Mouse (Mus musculus) CH12.LX (cell line): ENCODE measurements at regions not wholly inside any gene's neighbourhood (a gene's known extent, or its start where the extent isn't known, plus 50 kb on each side); places are given as distances from the start of the nearest gene placed in this dataset.
"Not testable (repeated sequence)": the region's sequence is repeated elsewhere in the genome, so short reads cannot be mapped to it uniquely, and the experiment has no call there.

Experiments used
- DNase-seq: peaks from one replicate; pipeline ENCODE4 v3.0.0-alpha.2; 2013; ENCODE audit errors: extremely low read depth
- H3K27ac ChIP-seq: 2 replicates; pipeline ENCODE4 v1.5.1; 2012; ENCODE audit warnings: low read depth, mild to moderate bottlenecking, control low read depth, moderate library complexity; ENCODE audit not compliant: insufficient read depth
- H3K27me3 ChIP-seq: replicated peaks from 2 replicates; pipeline ENCODE3; 2012; ENCODE audit warnings: inconsistent platforms
- H3K36me3 ChIP-seq, 2 experiments: replicated peaks in 1 of 2; 2 replicates each; pipeline versions ENCODE3 to v1.6.1; 2012; ENCODE audit warnings: inconsistent platforms in 1 of 2, low read length in 1 of 2, mild to moderate bottlenecking in 1 of 2, mixed read lengths in 1 of 2, moderate library complexity in 1 of 2; ENCODE audit not compliant: control insufficient read depth in 1 of 2, insufficient read depth in 1 of 2
- H3K4me1 ChIP-seq, 2 experiments: 2 replicates each; pipeline ENCODE4 v1.6.1; 2012; ENCODE audit warnings: inconsistent platforms in 1 of 2, moderate library complexity in 1 of 2; ENCODE audit not compliant: insufficient read depth in 2 of 2, control insufficient read depth in 1 of 2
- H3K4me2 ChIP-seq: 2 replicates; pipeline ENCODE4 v1.6.1; 2012; ENCODE audit warnings: low read depth, mild to moderate bottlenecking, control low read depth; ENCODE audit not compliant: poor library complexity, insufficient read depth, severe bottlenecking
- H3K4me3 ChIP-seq, 3 experiments: fragments of 150-350 bp in 1 of 3; sonication (generic) in 1 of 3; replicated peaks in 1 of 3; 2 replicates each; pipeline versions ENCODE3 to v1.5.1; 2011 to 2012; ENCODE audit warnings: low read depth in 2 of 3, low read length in 2 of 3, mild to moderate bottlenecking in 2 of 3, moderate library complexity in 2 of 3, control low read depth in 1 of 3, improper control_type of control experiment in 1 of 3, inconsistent platforms in 1 of 3, mixed read lengths in 1 of 3; ENCODE audit not compliant: poor library complexity in 1 of 3
- H3K79me2 ChIP-seq: replicated peaks from 2 replicates; pipeline ENCODE4 v1.6.1; 2012; ENCODE audit warnings: mild to moderate bottlenecking, moderate library complexity; ENCODE audit not compliant: control insufficient read depth, poor library complexity, insufficient read depth, severe bottlenecking; ENCODE audit errors: extremely low read depth
- H3K9ac ChIP-seq: 2 replicates; pipeline ENCODE4 v1.6.1; 2012; ENCODE audit warnings: low read depth, mild to moderate bottlenecking, control low read depth, moderate library complexity; ENCODE audit not compliant: insufficient read depth
- H3K9me3 ChIP-seq: replicated peaks from 2 replicates; pipeline ENCODE3; 2012; ENCODE audit warnings: low read length, inconsistent platforms, mixed read lengths
- CHD1 ChIP-seq: IDR thresholded peaks from 2 replicates; pipeline ENCODE4 v1.6.1; 2012; ENCODE audit warnings: low read depth, low read length, improper control_type of control experiment, inconsistent platforms
- CHD2 ChIP-seq: IDR thresholded peaks from 2 replicates; pipeline ENCODE4 v1.6.1; 2011; ENCODE audit warnings: low read length, improper control_type of control experiment
- E2F4 ChIP-seq: IDR thresholded peaks from 2 replicates; pipeline ENCODE4 v1.6.1; 2011; ENCODE audit warnings: low read depth, low read length, improper control_type of control experiment; ENCODE audit not compliant: insufficient replicate concordance
- ELF1 ChIP-seq: IDR thresholded peaks from 2 replicates; pipeline ENCODE4 v1.6.1; 2014; ENCODE audit warnings: low read depth, mild to moderate bottlenecking, inconsistent platforms, low read length, improper control_type of control experiment
- KAT2A ChIP-seq: IDR thresholded peaks from 2 replicates; pipeline ENCODE4 v1.6.1; 2012; ENCODE audit warnings: low read length, improper control_type of control experiment, inconsistent platforms; ENCODE audit not compliant: insufficient replicate concordance
- MAFK ChIP-seq: IDR thresholded peaks from 2 replicates; pipeline ENCODE4 v1.6.1; 2011; ENCODE audit warnings: low read length, improper control_type of control experiment; ENCODE audit not compliant: insufficient replicate concordance
- MAX ChIP-seq: IDR thresholded peaks from 2 replicates; pipeline ENCODE4 v1.6.1; 2011; ENCODE audit warnings: low read length, improper control_type of control experiment
- MAZ ChIP-seq: IDR thresholded peaks from 2 replicates; pipeline ENCODE4 v1.6.1; 2012; ENCODE audit warnings: low read depth, mild to moderate bottlenecking, inconsistent platforms, low read length, improper control_type of control experiment, moderate library complexity
- NRF1 ChIP-seq: IDR thresholded peaks from 2 replicates; pipeline ENCODE4 v1.6.1; 2014; ENCODE audit warnings: low read depth, mild to moderate bottlenecking, inconsistent platforms, low read length, improper control_type of control experiment, moderate library complexity
- POLR2AphosphoS2 ChIP-seq: IDR thresholded peaks from 2 replicates; pipeline ENCODE4 v1.6.1; 2011; ENCODE audit warnings: low read depth, low read length, improper control_type of control experiment
- RAD21 ChIP-seq: IDR thresholded peaks from 2 replicates; pipeline ENCODE4 v1.6.1; 2011; ENCODE audit warnings: low read depth, mild to moderate bottlenecking, low read length, improper control_type of control experiment, moderate library complexity
- RCOR1 ChIP-seq: conservative IDR thresholded peaks from 2 replicates; pipeline ENCODE4 v1.6.1; 2012; ENCODE audit warnings: low read depth, mild to moderate bottlenecking, inconsistent platforms, low read length, improper control_type of control experiment
- USF1 ChIP-seq: IDR thresholded peaks from 2 replicates; pipeline ENCODE4 v1.6.1; 2014; ENCODE audit warnings: low read depth, mild to moderate bottlenecking, inconsistent platforms, low read length, improper control_type of control experiment
- USF2 ChIP-seq: conservative IDR thresholded peaks from 2 replicates; pipeline ENCODE4 v1.6.1; 2011; ENCODE audit warnings: low read depth, low read length, improper control_type of control experiment
- ZC3H11A ChIP-seq: IDR thresholded peaks from 2 replicates; pipeline ENCODE4 v1.6.1; 2012; ENCODE audit warnings: low read depth, mild to moderate bottlenecking, inconsistent platforms, low read length, improper control_type of control experiment
- ZKSCAN1 ChIP-seq: IDR thresholded peaks from 2 replicates; pipeline ENCODE4 v1.6.1; 2012; ENCODE audit warnings: low read depth, inconsistent platforms, low read length, improper control_type of control experiment, borderline replicate concordance
- ZMIZ1 ChIP-seq: IDR thresholded peaks from 2 replicates; pipeline ENCODE4 v1.6.1; 2012; ENCODE audit warnings: low read depth, mild to moderate bottlenecking, inconsistent platforms, low read length, improper control_type of control experiment
- ZNF384 ChIP-seq: IDR thresholded peaks from 2 replicates; pipeline ENCODE4 v1.6.1; 2012; ENCODE audit warnings: low read depth, low read length, improper control_type of control experiment, inconsistent platforms
- dilution Hi-C: fragments of 300-500 bp; cut with MboI; formaldehyde crosslinking; loops from 2 replicates; pipeline ENCODE4 v1.14.3; 2020; ENCODE audit warnings: low sequenced_read_pairs; ENCODE audit not compliant: extremely low pct_unique_long_range_greater_than_20kb, extremely low pct_ligation_motif_present
- in situ Hi-C: fragments of 300-500 bp; cut with MboI; formaldehyde crosslinking; loops from 3 replicates; pipeline ENCODE4 v1.14.3; 2019; ENCODE audit warnings: low sequenced_read_pairs, low pct_ligation_motif_present, low pct_unique_long_range_greater_than_20kb, mixed read lengths

- no peak for TF ChIP-seq MAX
- TF ChIP-seq, all 38 proteins: peak for 0
- Histone ChIP-seq H3K4me2 (no peak overlapping the region), H3K4me3 (no peak overlapping the region), H3K9ac (no peak overlapping the region), H3K79me2 (no peaks in the 10 kb centered on the region), H3K9me3 (no peaks in the 10 kb centered on the region), H3K27me3 (no peaks in the 10 kb centered on the region), H3K36me3 (no peaks in the 10 kb centered on the region), H3K4me1 (peaks cover 4 to 25% of the 10 kb centered on the region in 2 experiments; a peak in 3 of 4 replicates), H3K27ac (no peak overlapping the region)
- DNase-seq = no peak
- dilution Hi-C loops (no loop called here), in situ Hi-C loops (no loop called here)
Observed at GRCm38 (mm10) chr13:5412052-5412451, 449.2 kb upstream of the Klf6 start.

GRCm38 (mm10) chr13:5413009-5413408 is 448.3 kb upstream of the Klf6 start:
- H3K9ac ChIP-seq, H3K79me2 ChIP-seq, H3K4me2 ChIP-seq, in situ Hi-C loops, H3K4me3 ChIP-seq, H3K36me3 ChIP-seq, H3K27me3 ChIP-seq, H3K27ac ChIP-seq, DNase-seq, H3K9me3 ChIP-seq, dilution Hi-C loops: not testable (repeated sequence)
- H3K4me1 ChIP-seq = peaks cover 4 to 18% of the 10 kb centered on the region in 2 experiments; a peak in 3 of 4 replicates

- in situ Hi-C loops (no loop called here), dilution Hi-C loops (no loop called here)
- no peaks in the 10 kb centered on the region for H3K27me3 ChIP-seq
- TF ChIP-seq ZMIZ1 (no peak), KAT2A (no peak), ZC3H11A (no peak), POLR2AphosphoS2 (no peak), USF1 (no peak), USF2 (no peak), MAFK (no peak), MAZ (no peak), RCOR1 (no peak), ZNF384 (no peak), RAD21 (no peak), ELF1 (no peak), ZKSCAN1 (no peak), CHD1 (no peak), E2F4 (no peak), CHD2 (no peak), NRF1 (no peak)
- H3K4me3 ChIP-seq = no peak overlapping the region
- DNase-seq = no peak
- H3K36me3 ChIP-seq = no peaks in the 10 kb centered on the region
- H3K4me1 ChIP-seq = no peaks in the 10 kb centered on the region
- no peaks in the 10 kb centered on the region for H3K9me3 ChIP-seq
- H3K9ac ChIP-seq = no peak overlapping the region
- no peaks in the 10 kb centered on the region for H3K79me2 ChIP-seq
- H3K4me2 ChIP-seq = no peak overlapping the region
- no peak overlapping the region for H3K27ac ChIP-seq
Observed at GRCm38 (mm10) chr13:5424110-5424509, 437.2 kb upstream of the Klf6 start.
